Mouse (Mus musculus) erythroblast, embryonic 14.5 days (primary cell): ENCODE results near the gene 9130023H24Rik.

Source experiments
- GATA1 ChIP-seq: IDR thresholded peaks from 2 replicates; pipeline ENCODE4 v1.6.1; 2012; ENCODE audit warnings: low read length, inconsistent platforms, mixed read lengths
- TAL1 ChIP-seq: IDR thresholded peaks from 3 replicates; pipeline ENCODE4 v1.6.1; 2012; ENCODE audit warnings: low read length, inconsistent platforms, mixed read lengths

DNA sequence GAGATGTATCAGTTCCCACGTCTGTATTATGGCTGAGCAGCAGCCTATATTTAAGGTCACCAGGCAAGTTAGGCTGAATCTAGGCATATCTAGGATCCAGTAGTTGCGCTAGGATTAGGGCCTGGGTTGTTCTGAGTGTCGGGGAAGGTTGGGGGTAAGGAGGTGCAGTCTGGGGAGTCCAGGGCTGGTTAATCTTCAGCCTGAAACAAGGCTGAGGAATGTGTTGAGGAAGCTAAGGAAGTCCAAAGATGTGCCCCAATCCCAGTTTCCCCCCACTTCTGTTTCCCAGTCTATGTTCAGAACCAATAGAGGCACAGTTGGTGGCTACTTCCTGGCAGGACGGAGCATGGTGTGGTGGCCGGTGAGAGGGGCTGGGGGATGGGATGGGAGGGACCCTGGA lies 28.2 kb upstream of the 9130023H24Rik start:
- TF ChIP-seq GATA1, result no peak
- no peak for TF ChIP-seq TAL1
